Mouse (Mus musculus) gastrocnemius, adult 2 months (tissue): ENCODE data around the gene Gm9857. TPM values are rescaled to one million over a fixed set of nuclear protein-coding genes. Genes with fewer than 3 reads are reported as not detected.

ENCODE experiments used
- DNase-seq: peaks from one replicate; pipeline ENCODE4 v3.0.0; 2022
- H3K27ac ChIP-seq: fragments of 200-600 bp; 2 replicates; pipeline ENCODE4 v1.8.1; 2022; ENCODE audit warnings: mild to moderate bottlenecking
- H3K4me3 ChIP-seq: fragments of 200-600 bp; 2 replicates; pipeline ENCODE4 v1.8.1; 2022; ENCODE audit warnings: mild to moderate bottlenecking, moderate library complexity
- CTCF ChIP-seq: fragments of 200-600 bp; IDR thresholded peaks from 2 replicates; pipeline ENCODE4 v1.8.1; 2022; ENCODE audit warnings: antibody characterized with exemption, mild to moderate bottlenecking, moderate library complexity
- intact Hi-C: fragments of 180-260 bp; cut with DNase I; formaldehyde crosslinking; loops from one replicate; pipeline ENCODE4 v1.15.1; 2025
- total RNA-seq, 2 experiments: library from RNA; stranded (reverse); gene quantifications; 2 replicates each; pipeline ENCODE4 v1.2.3; 2021

Gene Gm9857
- total RNA-seq, 2 experiments from 2014 or later = not detected

DNA sequence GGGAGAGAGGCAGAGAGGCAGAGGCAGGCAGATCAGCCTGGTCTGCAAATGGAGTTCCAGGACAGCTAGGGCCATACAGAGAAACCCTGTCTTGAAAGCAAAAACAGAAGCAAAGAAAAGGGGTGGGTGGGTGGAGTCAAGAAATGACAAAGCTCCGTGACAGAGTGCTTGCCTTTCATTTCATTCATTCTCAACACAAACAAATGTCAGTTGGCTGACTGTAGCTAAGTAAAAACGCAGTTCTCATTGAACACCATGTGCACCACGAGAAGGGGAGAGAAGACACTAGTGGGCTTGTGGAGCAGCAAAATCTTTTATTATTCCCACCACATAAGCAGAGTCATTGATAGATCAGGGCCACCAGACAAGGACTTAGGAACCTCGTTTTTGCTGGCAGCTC, 23.4 kb downstream of the Gm9857 start:
- Histone ChIP-seq H3K27ac (no peak overlapping the region), H3K4me3 (no peak overlapping the region)
- no peak for DNase-seq
- TF ChIP-seq CTCF = no peak
- intact Hi-C loops = loop anchor here (10.0 kb wide), 1 partner anchor 148 kb away; no protein-coding TSS in a partner anchor

DNA sequence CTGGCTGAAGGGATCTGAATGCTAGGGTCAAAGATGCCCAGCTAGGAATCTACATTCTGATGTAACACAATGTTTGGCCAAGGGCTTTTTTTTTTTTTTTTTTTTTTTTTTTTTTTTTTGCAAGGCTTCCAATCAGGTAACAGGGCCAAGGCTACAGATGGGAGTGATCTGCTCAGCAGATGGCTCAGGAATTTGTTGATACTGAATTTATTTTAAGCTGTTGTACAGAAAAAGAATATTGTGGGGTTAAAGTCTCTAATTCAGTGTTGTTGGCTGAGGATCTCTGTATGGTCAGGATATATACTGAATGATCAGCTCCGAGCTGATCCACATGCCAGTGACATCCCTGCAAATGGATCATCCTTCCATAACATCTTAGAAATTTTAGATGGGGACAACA, 24.2 kb downstream of the Gm9857 start:
- Histone ChIP-seq H3K27ac (0 out of 2 replicates have a peak overlapping the region, but pooled peaks have one; percentile 28), H3K4me3 (no peak overlapping the region)
- TF ChIP-seq CTCF = no peak
- intact Hi-C loops = loop anchor here (10.0 kb wide), 1 partner anchor 149 kb away; no protein-coding TSS in a partner anchor
- no peak for DNase-seq

- H3K4me3 ChIP-seq = peak within 1 kb of the TSS; percentile 87
- intact Hi-C loops = loop anchor here (5.0 to 10.0 kb wide), 3 partner anchors 59 to 1341 kb away; partner anchors contain the start of gene Prmt6
- H3K27ac ChIP-seq = peak within 1 kb of the TSS; percentile 96
- no peak for TF ChIP-seq CTCF
- peak; percentile 98 for DNase-seq
These were observed 28.5 kb downstream of the Gm9857 start, which contains the start of gene Prpf38b for GRCm38 (mm10) chr3:108911548-108912413. TSS of gene Prpf38b (minus strand) at chr3:108911727.

GRCm38 (mm10) chr3:108911081-108911547, 29.1 kb downstream of the Gm9857 start:
- DNase-seq = peak; percentile 57
- H3K4me3 ChIP-seq = peak overlapping the region; percentile 87
- intact Hi-C loops = loop anchor here (5.0 to 10.0 kb wide), 3 partner anchors 59 to 1341 kb away; partner anchors contain the start of gene Prmt6
- peak overlapping the region; percentile 96 for H3K27ac ChIP-seq
- peak; percentile 41 for TF ChIP-seq CTCF

DNA sequence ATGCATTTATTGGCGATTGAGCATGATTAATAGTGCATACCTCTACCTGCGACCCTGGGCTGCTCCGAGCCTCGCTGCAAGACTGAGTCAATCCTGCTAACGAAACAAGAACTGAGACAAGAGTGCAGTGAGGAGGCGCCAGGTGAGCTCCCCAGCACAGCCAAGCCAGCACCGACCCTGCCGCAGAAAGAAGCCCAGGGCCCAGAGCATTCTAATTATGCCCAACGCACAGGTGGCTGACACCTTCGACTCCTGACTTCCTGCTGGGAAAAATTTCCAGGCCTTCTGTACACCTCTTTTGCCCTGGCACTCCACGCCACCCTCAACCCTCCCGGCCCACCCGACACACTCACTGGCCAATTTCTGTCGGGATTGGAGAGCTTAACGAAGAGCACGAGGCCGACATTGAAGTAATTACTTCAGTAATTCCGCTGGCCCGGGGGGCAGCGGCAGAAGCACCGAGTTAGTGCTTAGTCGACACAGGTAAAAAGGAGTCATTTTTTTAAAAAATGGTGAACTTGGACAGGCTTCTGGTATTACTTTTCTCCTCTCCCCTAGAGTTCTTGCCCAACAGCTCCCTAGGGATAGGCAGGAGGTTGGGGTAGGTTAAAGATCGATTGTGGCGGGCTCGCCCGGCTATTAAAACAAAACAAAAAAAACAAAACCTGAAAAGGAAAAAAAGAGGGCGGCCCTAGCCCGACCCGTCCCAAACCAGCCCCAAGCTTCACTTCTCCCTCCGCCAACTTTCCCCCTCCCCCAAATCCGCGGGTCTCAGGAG, 29.8 kb downstream of the Gm9857 start:
- intact Hi-C loops = loop anchor here (5.0 to 10.0 kb wide), 3 partner anchors 58 to 1342 kb away; partner anchors contain the start of gene Prmt6
- Histone ChIP-seq H3K4me3 (peak overlapping the region; percentile 87), H3K27ac (peak overlapping the region; percentile 96)
- TF ChIP-seq CTCF = no peak
- DNase-seq = no peak

DNA sequence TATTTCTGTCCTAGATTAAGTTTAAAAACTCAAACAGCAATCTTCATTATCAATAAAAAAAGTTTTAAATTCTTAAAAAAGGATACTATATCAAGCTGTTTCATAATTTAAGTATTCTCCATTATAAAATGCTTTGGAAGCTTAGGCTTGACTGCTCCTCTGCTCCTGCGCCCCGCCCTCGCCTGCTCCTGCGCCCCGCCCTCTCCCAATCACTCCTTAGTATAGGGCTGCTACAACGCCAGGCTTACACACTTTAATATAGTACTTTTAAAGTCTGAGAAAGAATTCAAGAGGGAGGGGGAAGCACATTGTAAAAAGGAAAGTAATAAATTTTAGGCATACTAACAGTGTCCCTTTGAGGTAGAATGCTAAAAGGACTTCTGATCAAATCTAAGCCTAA, 37.3 kb downstream of the Gm9857 start:
- no peak for TF ChIP-seq CTCF
- intact Hi-C loops = no loop called here
- no peak for DNase-seq
- no peak overlapping the region for H3K27ac ChIP-seq
- H3K4me3 ChIP-seq = no peak overlapping the region

- DNase-seq = no peak
- Histone ChIP-seq H3K4me3 (no peak overlapping the region), H3K27ac (no peak overlapping the region)
- intact Hi-C loops = no loop called here
- peak; percentile 50 for TF ChIP-seq CTCF
These were observed 38.2 kb downstream of the Gm9857 start for GRCm38 (mm10) chr3:108902038-108902437.

DNA sequence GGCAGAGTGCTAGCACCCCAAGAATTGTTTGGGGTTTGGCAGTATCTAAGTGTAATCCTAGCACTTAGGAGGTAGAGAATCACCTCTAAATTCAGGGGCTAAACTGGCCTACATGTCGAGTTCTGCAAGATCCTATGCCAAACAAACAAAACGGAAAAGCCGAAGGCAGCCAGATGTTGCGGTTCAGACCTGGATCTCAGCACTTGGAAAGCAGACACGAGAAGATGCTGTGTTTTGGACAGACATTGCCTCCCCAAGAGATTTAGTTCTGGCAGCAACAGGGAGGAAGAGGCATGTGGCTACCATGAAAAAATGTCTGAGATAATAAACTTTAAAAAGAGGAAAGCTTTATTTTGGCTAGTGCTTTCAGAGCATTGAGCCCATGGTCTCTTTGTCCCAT, 39.6 kb downstream of the Gm9857 start:
- no peak overlapping the region for H3K4me3 ChIP-seq
- TF ChIP-seq CTCF = no peak
- intact Hi-C loops = no loop called here
- H3K27ac ChIP-seq = peak overlapping the region; percentile 54
- peak; percentile 30 for DNase-seq

- Histone ChIP-seq H3K27ac (peak overlapping the region; percentile 54), H3K4me3 (no peak overlapping the region)
- intact Hi-C loops = no loop called here
- no peak for DNase-seq
- no peak for TF ChIP-seq CTCF
These were observed 40.1 kb downstream of the Gm9857 start for GRCm38 (mm10) chr3:108900147-108900546.

DNA sequence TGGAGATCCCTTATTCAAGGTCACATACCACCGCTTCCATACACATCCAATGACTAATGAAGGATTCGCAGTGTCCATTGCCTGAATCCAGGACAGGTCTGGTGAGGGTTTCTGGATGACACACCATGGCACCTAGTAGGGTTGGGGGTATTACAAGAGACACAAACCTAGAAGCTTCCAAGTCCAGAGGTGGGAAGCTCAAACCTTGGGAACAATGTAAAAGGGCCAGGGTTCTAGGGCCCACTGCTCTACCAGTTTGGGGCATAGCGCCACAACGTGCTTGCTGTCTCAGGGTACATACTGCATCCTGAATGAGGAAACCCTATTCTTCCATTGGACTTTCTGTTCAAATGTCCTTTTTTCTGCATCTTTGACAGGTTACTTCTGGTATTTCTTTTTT, 41.6 kb downstream of the Gm9857 start:
- intact Hi-C loops = no loop called here
- TF ChIP-seq CTCF = no peak
- Histone ChIP-seq H3K4me3 (no peak overlapping the region), H3K27ac (no peak overlapping the region)
- DNase-seq = no peak

DNA sequence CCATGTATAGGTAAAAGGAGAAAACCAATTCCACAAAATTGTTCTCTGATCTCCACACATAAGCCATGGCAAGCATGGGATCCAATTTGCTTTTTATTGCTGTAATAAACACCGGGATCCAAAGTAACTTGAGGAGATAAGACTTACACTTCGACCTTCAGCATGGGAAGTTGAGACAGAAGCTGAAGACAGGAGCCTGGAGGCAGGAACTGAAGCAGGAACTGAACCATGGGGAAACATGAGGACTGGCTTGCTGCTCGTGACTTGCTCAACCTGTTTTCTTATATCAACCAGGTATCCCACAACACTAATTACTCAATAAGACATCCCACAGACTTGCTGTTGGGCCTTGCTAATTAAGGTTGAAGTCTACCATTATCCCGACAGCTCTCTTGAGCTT, 47.3 kb downstream of the Gm9857 start:
- no peak for DNase-seq
- Histone ChIP-seq H3K4me3 (no peak overlapping the region), H3K27ac (no peak overlapping the region)
- intact Hi-C loops = no loop called here
- no peak for TF ChIP-seq CTCF

DNA sequence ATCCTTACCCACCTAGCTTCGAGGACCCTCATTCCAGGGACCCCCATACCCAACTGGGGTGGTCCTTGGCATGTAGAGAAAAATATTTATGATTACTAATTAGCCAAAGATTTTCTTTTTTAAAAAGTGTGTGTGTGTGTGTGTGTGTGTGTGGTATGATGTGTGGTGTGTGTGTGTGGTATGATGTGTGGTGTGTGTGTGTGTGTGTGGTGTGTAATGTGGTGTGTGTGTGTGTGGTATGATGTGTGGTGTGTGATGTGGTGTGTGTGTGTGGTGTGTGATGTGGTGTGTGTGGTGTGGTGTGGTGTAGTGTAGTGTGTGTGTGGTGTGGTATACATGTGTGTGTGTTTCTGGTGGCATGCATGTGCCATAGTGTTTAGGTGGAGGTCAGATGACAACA, 48.2 kb downstream of the Gm9857 start:
- TF ChIP-seq CTCF = no peak
- H3K4me3 ChIP-seq = no peak overlapping the region
- no peak for DNase-seq
- intact Hi-C loops = no loop called here
- no peak overlapping the region for H3K27ac ChIP-seq

Other genes with a start within 250 kb of the Gm9857 start
- gene Gpsm2, start 218.1 kb downstream of the Gm9857 start, total RNA-seq = 1 to 10 TPM in 1 of 2 experiments, under 1 TPM in 1; 0.86 to 1.1 TPM
- under 1 TPM; 0.06 to 0.08 TPM for gene Aknad1, start 200.8 kb downstream of the Gm9857 start, total RNA-seq
- 10 to 100 TPM; 30.5 to 40.4 TPM for gene Stxbp3, start 99.9 kb downstream of the Gm9857 start, total RNA-seq
- under 1 TPM in 1 of 2 experiments, not detected in 1; 0.06 TPM for gene Fndc7, start 50.4 kb downstream of the Gm9857 start, total RNA-seq
- gene Prpf38b, start 28.7 kb downstream of the Gm9857 start, total RNA-seq = 10 to 100 TPM; 17.6 to 18.7 TPM
- not detected for gene Henmt1, start 572 bp downstream of the Gm9857 start, total RNA-seq
- gene Fam102b, start 87.2 kb upstream of the Gm9857 start, total RNA-seq = 1 to 10 TPM; 6.2 to 8.0 TPM
- not detected for gene Slc25a54, start 140.0 kb upstream of the Gm9857 start, total RNA-seq
- gene Slc25a24, start 182.7 kb upstream of the Gm9857 start, total RNA-seq = 1 to 10 TPM; 2.8 to 4.9 TPM